Mouse (Mus musculus) CH12.LX (cell line): ENCODE data around the gene Bex3.

Experiments
- JUN ChIP-seq: IDR thresholded peaks from 2 replicates; pipeline ENCODE4 v1.6.1; 2011; ENCODE audit warnings: low read depth, mild to moderate bottlenecking, low read length, improper control_type of control experiment, moderate library complexity; ENCODE audit not compliant: insufficient read depth
- MEF2A ChIP-seq: IDR thresholded peaks from 2 replicates; pipeline ENCODE4 v1.6.1; 2014; ENCODE audit warnings: low read depth, mild to moderate bottlenecking, inconsistent platforms, low read length, improper control_type of control experiment, borderline replicate concordance
- USF1 ChIP-seq: IDR thresholded peaks from 2 replicates; pipeline ENCODE4 v1.6.1; 2014; ENCODE audit warnings: low read depth, mild to moderate bottlenecking, inconsistent platforms, low read length, improper control_type of control experiment

GRCm38 (mm10) chrX:136306196-136306595 lies 36.1 kb downstream of the Bex3 start:
- no peak for TF ChIP-seq MEF2A
- TF ChIP-seq USF1: no peak
- TF ChIP-seq JUN: no peak
